In the genomic region with DNA sequence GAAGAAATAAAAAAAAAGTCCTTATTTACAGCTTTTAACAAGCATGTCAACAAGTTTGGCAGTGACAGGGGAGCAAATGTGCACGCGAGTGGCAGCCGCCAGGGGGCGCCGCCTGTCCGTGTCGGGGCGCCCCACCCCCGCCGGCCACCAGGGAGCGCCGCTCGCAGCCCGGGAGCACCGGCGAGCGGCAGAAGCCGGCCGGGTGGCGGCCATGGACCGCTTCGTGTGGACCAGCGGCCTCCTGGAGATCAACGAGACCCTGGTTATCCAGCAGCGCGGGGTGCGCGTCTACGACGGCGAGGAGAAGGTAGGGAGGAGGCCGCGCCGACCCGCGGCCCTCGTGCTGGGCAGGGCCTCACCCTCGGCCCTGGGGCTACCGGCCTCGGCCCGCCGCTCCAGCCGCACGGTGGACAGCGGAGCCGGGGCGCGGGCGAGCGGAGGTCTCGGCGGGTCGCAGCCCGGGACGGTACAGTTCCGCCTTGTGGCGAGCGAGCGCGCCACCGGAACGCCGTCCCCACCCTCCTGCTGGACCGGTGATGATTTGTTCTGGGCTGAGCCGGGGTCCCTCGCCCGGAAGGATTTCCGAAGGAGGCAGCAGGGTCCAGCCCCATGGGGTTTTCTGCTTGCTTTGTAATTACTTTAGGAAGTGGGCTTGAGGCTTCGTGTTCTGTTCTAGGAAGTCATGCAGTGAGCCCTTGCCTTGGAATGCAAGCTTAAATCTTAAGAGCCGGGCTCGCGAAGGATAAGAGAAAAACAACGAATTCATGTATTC, we compare ENCODE assay signal across 8 mouse cellular contexts. TPM values are rescaled to one million over a fixed set of nuclear protein-coding genes. Genes with fewer than 3 reads are reported as not detected.
A peak's percentile ranks its signal among the peaks of the same experiment; 100 is the strongest.
DNase-seq lines count a peak whose midpoint lies in the region; ATAC-seq and TF ChIP-seq lines count a peak whose summit lies in the region.

A gene (plus strand): TSS at position 150 of the 772 bp plus-strand sequence.

- H3K4me1 ChIP-seq in forebrain, embryonic 10.5 days: peaks cover 15% of the 10 kb centered on the region
- peaks cover 11% of the 10 kb centered on the region for H3K4me1 ChIP-seq in heart, embryonic 15.5 days (replicated peaks)
- peaks cover 5 to 11% of the 10 kb centered on the region in 2 experiments; a peak in 3 of 4 replicates for H3K4me1 ChIP-seq in liver, embryonic 14.5 days (replicated peaks; ENCODE audit: control insufficient read depth in 2 of 2, insufficient read depth in 2 of 2, low read length in 1 of 2)
- 0 out of 2 replicates have a peak, but pooled peaks cover 3% of the 10 kb centered on the region for H3K4me1 ChIP-seq in neural tube, embryonic 11.5 days (ENCODE audit: control insufficient read depth, insufficient read depth, low read length)
- H3K4me1 ChIP-seq in stomach, postnatal 0 days (replicated peaks; ENCODE audit: control insufficient read depth, insufficient read depth): peaks cover 3% of the 10 kb centered on the region; the same call in 1 of the 2 replicates

- peak within 1 kb of the TSS; percentile 98 for H3K27ac ChIP-seq in forebrain, embryonic 10.5 days
- peak within 1 kb of the TSS; percentile 100 for H3K27ac ChIP-seq in heart, embryonic 15.5 days
- H3K27ac ChIP-seq in liver, embryonic 14.5 days: peak within 1 kb of the TSS; percentile 71
- peak within 1 kb of the TSS; percentile 96 for H3K27ac ChIP-seq in neural tube, embryonic 11.5 days (ENCODE audit: low read depth, low read length)
- H3K27ac ChIP-seq in stomach, postnatal 0 days (replicated peaks): peak within 1 kb of the TSS; percentile 99

- no peak for TF ChIP-seq EP300 in liver, embryonic 14.5 days (IDR thresholded peaks at IDR 0.05; ENCODE audit: low read depth)
- TF ChIP-seq EP300 in stomach, postnatal 0 days (optimal IDR thresholded peaks at IDR 0.05): no peak

- H3K27me3 ChIP-seq in forebrain, embryonic 10.5 days (ENCODE audit: poor library complexity, severe bottlenecking): no peaks in the 10 kb centered on the region
- no peaks in the 10 kb centered on the region for H3K27me3 ChIP-seq in heart, embryonic 15.5 days
- H3K27me3 ChIP-seq in liver, embryonic 14.5 days (ENCODE audit: control insufficient read depth, insufficient read depth, low read length): no peaks in the 10 kb centered on the region
- H3K27me3 ChIP-seq in neural tube, embryonic 11.5 days (ENCODE audit: control insufficient read depth, insufficient read depth, low read length): no peaks in the 10 kb centered on the region
- no peaks in the 10 kb centered on the region for H3K27me3 ChIP-seq in stomach, postnatal 0 days (ENCODE audit: control insufficient read depth, insufficient read depth, low read length)

- no peaks in the 10 kb centered on the region for H3K9me3 ChIP-seq in forebrain, embryonic 10.5 days
- no peaks in the 10 kb centered on the region for H3K9me3 ChIP-seq in heart, embryonic 15.5 days (replicated peaks)
- H3K9me3 ChIP-seq in liver, embryonic 14.5 days (ENCODE audit: control insufficient read depth, low read length): no peaks in the 10 kb centered on the region
- H3K9me3 ChIP-seq in neural tube, embryonic 11.5 days (ENCODE audit: control insufficient read depth, low read length): no peaks in the 10 kb centered on the region
- H3K9me3 ChIP-seq in stomach, postnatal 0 days (ENCODE audit: control insufficient read depth, low read length): no peaks in the 10 kb centered on the region

- H3K9ac ChIP-seq in heart, embryonic 15.5 days: peak within 1 kb of the TSS; percentile 97
- H3K9ac ChIP-seq in liver, embryonic 14.5 days (replicated peaks): peak within 1 kb of the TSS; percentile 93
- H3K9ac ChIP-seq in neural tube, embryonic 11.5 days (ENCODE audit: low read length): peak within 1 kb of the TSS; percentile 95
- peak within 1 kb of the TSS; percentile 96 for H3K9ac ChIP-seq in stomach, postnatal 0 days (ENCODE audit: low read length)

- ATAC-seq in CD4-positive, CD25-positive, alpha-beta regulatory T cell, adult 4 months: peak; percentile 85
- peak; percentile 92 for ATAC-seq in heart, embryonic 15.5 days (replicated peaks; ENCODE audit: insufficient number of reproducible peaks, insufficient read depth, low FRiP score, low read depth)
- peak; percentile 93 for ATAC-seq in liver, embryonic 14.5 days (ENCODE audit: insufficient read depth)
- ATAC-seq in neural tube, embryonic 11.5 days (ENCODE audit: insufficient read depth, low FRiP score, low TSS enrichment): peak; percentile 97
- ATAC-seq in stomach, postnatal 0 days (ENCODE audit: low FRiP score, low TSS enrichment): peak; percentile 95

- DNase-seq in c-Kit-negative CD71-positive TER-119-positive erythroid progenitor cells, embryonic 14.5 days (ENCODE audit: low read depth, low spot score): peak; percentile 77
- DNase-seq in forebrain, embryonic 10.5 days (ENCODE audit: extremely low spot score, low spot score): peak; percentile 87
- DNase-seq in kidney, postnatal 25 days: peak; percentile 87 to 92
- DNase-seq in liver, embryonic 14.5 days (ENCODE audit: low read depth in 3 of 3, low spot score in 3 of 3): peak; percentile 61 to 71 (median 64)
- peak; percentile 92 for DNase-seq in neural tube, embryonic 11.5 days (ENCODE audit: low spot score)
- DNase-seq in stomach, postnatal 0 days (ENCODE audit: low spot score): peak; percentile 89

- H3K4me2 ChIP-seq in heart, embryonic 15.5 days: peak within 1 kb of the TSS; percentile 68
- peak within 1 kb of the TSS; percentile 96 for H3K4me2 ChIP-seq in liver, embryonic 14.5 days (ENCODE audit: low read depth)
- H3K4me2 ChIP-seq in neural tube, embryonic 11.5 days (ENCODE audit: low read depth): peak within 1 kb of the TSS; percentile 52
- H3K4me2 ChIP-seq in stomach, postnatal 0 days (replicated peaks; ENCODE audit: low read depth): peak within 1 kb of the TSS; percentile 67

- under 1% methylated on average over 73 of the region's 73 CpGs for WGBS in forebrain, embryonic 10.5 days
- under 1% methylated on average over 73 of the region's 73 CpGs for WGBS in heart, embryonic 15.5 days
- WGBS in liver, embryonic 14.5 days (ENCODE audit: insufficient replicate concordance): under 1% methylated on average over 66 of the region's 73 CpGs
- under 1% methylated on average over 73 of the region's 73 CpGs for WGBS in neural tube, embryonic 11.5 days
- WGBS in stomach, postnatal 0 days: under 1% methylated on average over 56 of the region's 73 CpGs

- TF ChIP-seq CTCF in liver, embryonic 14.5 days (IDR thresholded peaks at IDR 0.05; ENCODE audit: low read depth): peak; percentile 89
- TF ChIP-seq CTCF in stomach, postnatal 0 days (IDR thresholded peaks at IDR 0.05; ENCODE audit: low read depth): peak; percentile 89

- peaks cover 5% of the 10 kb centered on the region for H3K36me3 ChIP-seq in forebrain, embryonic 10.5 days (replicated peaks)
- H3K36me3 ChIP-seq in heart, embryonic 15.5 days: no peaks in the 10 kb centered on the region
- no peaks in the 10 kb centered on the region for H3K36me3 ChIP-seq in liver, embryonic 14.5 days (replicated peaks; ENCODE audit: control insufficient read depth, insufficient read depth, low read depth)
- no peaks in the 10 kb centered on the region for H3K36me3 ChIP-seq in neural tube, embryonic 11.5 days (ENCODE audit: control insufficient read depth, insufficient read depth, low read length)
- H3K36me3 ChIP-seq in stomach, postnatal 0 days (ENCODE audit: control insufficient read depth, insufficient read depth, low read length): no peaks in the 10 kb centered on the region

- peak within 1 kb of the TSS; percentile 77 for H3K4me3 ChIP-seq in forebrain, embryonic 10.5 days
- peak within 1 kb of the TSS; percentile 92 for H3K4me3 ChIP-seq in heart, embryonic 15.5 days
- peak within 1 kb of the TSS; percentile 73 to 94 for H3K4me3 ChIP-seq in liver, embryonic 14.5 days (ENCODE audit: insufficient read depth in 1 of 2, low read depth in 2 of 2, low read length in 2 of 2)
- H3K4me3 ChIP-seq in neural tube, embryonic 11.5 days (ENCODE audit: low read depth, low read length): peak within 1 kb of the TSS; percentile 71
- H3K4me3 ChIP-seq in stomach, postnatal 0 days (ENCODE audit: low read depth, low read length): peak within 1 kb of the TSS; percentile 91

RNA-seq across cellular contexts. Expression of the gene that starts here (rescaled TPM):
- polyA plus RNA-seq in CD4-positive, CD25-positive, alpha-beta regulatory T cell, adult 4 months (2017; shearing (Covaris generic)): 10 to 100 TPM; 29.4 to 34.6 TPM
- polyA plus RNA-seq in forebrain, embryonic 10.5 days (2016; fragmentation: Nextera tagmentation; extraction: Ambion mirVana): 45.8 and 46.3 TPM in 2 replicates
- polyA plus RNA-seq in heart, embryonic 15.5 days (2015; fragmentation: Nextera tagmentation; extraction: Ambion mirVana): 20.5 and 21.7 TPM in 2 replicates
- polyA plus RNA-seq in liver, embryonic 14.5 days (2012; rRNA removed): 3.2 and 4.9 TPM in 2 replicates
- 7.8 and 8.4 TPM in 2 replicates for polyA plus RNA-seq in liver, embryonic 14.5 days (2014; fragmentation: Nextera tagmentation; extraction: Ambion mirVana)
- polyA plus RNA-seq in neural tube, embryonic 11.5 days (2014; fragmentation: Nextera tagmentation; extraction: Ambion mirVana): 42.6 and 43.4 TPM in 2 replicates
- polyA plus RNA-seq in stomach, postnatal 0 days (2015; fragmentation: Nextera tagmentation; extraction: Ambion mirVana): 29.4 and 30.8 TPM in 2 replicates

Comparison
In these comparisons a context has a peak if more than half of its experiments do, and no peak if none do; other contexts are left out.
1. Peak in every context shown above with its lines: DNase-seq, ATAC-seq, H3K4me3 ChIP-seq and H3K27ac ChIP-seq.